Mouse (Mus musculus): ENCODE results near the gene Sept8.
A peak's percentile ranks its signal among the peaks of the same experiment; 100 is the strongest.

Gene Sept8

DNA sequence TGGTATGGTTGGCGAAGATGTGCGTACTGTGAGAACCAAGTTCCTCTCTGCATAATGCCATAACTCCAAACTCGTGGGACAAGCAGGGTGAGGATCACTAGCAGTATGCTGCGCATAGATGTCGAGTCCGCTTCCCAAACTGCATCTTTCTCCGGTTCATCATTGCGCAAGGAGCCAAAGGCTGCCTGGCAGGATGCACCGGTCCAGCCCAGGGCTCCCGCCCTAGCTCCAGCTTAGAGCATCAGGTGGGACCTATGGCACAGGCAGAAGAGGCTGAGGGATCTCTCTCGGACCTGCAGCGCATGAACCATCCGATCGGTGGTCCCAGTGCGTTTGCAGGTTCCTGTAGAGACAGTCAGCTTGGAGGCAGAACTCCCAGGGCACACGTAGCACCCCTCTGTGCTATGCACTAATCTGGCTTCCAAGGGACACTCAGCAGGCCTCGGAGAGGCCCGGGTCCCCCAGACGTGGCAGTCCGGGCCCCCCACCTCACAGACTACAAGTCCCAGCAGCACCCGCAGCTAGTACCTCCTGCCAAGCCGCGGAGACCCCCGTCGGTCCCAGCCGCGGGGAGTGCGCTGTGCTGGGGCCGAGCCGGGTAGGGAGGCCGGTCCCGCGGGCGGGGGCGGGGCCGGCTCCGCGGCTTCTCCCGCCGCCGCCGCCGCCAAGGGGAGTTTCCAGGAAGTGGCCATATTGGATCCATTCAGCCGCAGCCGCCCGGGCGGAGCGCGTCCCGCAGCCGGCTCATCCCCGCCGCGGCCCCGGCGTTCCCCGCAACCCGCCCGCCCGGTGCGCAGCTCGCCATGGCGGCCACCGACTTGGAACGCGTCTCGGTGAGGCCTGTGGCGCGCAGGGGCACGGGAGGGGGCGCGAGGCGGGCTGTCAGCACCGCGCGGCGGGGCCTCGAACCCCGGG, at the start of gene Sept8:
Sept8 (plus strand) TSS at position 51 of the 915 bp plus-strand sequence.
- peak; percentile 63 for DNase-seq (ENCODE audit: low spot score)

DNA sequence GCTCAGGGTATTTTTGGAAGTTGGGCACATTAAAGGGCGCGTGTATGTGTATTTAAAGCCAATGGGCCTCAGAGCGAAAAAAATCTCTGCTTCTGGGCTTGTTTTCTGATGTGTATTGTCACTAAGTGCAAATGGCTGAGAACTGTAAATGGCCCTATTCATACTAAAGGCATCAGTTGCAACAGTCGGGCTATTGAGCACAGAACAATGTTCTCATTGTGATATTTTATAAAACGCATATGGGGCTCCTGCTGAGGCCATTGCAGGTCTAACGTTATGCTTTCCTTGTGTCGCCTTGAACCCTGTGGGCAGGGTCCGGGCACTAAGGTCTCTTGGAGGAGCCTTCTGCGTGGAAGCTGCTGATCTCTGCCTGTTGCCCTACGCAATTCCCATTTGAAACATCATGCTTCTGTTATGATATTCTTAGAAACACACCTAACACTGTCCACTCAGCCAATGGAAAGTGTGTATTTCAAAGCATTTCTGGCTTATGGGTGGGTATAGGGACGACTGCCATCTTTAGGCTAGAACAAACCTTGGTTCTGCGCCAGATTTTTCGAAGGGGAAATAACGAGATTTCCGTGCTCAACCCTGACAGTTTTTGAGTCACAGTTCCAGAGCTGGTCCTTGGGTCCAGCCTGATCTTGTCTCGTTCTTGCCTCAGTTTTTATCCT, 49.6 kb upstream of the Sept8 start:
- no peak for DNase-seq (ENCODE audit: low spot score)

DNA sequence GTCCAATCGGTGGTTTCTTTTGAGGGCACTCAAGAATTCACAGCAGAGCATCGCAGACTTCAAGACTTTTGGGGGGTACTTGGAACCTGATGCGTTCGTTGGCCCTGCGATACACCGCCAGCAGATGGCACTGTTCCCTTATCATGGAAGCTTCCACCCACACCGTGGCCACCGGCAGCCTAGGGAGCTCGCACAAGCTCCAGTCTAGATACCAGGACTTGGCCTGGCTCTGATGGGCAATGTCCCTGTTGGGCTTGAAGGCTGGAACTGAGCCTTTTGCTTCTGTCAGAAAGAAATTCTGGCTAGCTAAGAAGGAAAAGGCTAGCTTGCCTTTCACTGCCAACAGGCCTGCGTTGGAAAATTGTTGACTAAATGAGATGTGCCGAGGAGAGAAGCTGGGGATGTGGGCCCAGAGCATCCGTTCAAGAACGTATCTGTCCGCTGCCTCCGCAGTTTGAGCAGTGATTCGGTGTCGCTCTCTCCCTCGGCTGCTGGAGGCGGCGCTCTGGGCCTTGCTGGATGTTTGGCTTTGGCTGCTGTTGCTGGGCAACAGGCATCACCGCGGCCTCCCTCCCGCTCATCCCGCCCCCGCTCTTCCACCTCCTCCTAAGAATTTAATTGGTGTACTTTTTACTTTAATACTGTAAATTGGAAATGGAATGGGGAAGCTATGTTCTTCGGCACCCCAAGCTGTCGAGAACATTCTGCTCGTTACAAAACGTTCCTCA, 48.9 kb upstream of the Sept8 start, which contains the start of gene Gm9837:
Gm9837 (minus strand) TSS at position 512 of the 728 bp plus-strand sequence.
- peak; percentile 88 for DNase-seq (ENCODE audit: low spot score)

DNA sequence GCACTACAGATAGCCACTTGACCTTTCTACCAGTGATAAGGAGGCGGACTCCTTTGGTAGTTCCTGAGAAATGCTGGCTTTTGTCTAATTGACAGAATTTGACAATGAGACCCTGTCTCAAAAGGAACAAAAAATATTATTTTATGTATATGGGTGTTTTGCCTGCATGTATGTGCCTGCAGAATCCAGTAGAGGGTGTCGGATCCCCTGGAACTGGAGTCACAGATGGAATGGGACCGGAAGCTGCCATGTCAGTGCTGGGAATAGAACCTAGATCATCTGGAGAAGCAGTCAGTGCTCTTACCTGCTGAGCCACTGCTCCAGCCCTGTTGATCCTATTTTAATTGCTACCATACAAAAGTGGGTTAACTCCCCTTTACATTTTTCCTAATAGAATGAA, 46.3 kb upstream of the Sept8 start:
- DNase-seq (ENCODE audit: low spot score) = no peak

DNA sequence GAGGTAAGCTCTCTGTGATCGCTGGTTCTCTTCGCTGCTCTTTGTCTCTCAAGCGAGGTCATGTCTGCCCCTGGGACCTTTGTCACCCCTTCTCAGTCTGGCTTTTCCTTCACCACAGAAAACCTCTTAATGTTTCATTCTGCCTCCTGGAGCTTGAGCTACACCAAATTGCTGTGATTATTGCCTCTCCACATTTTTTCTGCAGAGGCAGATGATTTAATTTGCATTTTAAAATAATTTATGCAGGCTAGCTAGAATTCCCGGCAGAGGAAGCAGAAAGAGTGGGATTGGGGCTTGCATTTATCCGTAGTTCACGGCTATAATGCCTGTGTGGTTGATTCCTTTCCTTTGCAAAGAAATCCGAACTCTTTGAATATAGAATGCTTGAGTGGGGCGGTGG, 43.4 kb upstream of the Sept8 start:
- no peak for DNase-seq (ENCODE audit: low spot score)

DNA sequence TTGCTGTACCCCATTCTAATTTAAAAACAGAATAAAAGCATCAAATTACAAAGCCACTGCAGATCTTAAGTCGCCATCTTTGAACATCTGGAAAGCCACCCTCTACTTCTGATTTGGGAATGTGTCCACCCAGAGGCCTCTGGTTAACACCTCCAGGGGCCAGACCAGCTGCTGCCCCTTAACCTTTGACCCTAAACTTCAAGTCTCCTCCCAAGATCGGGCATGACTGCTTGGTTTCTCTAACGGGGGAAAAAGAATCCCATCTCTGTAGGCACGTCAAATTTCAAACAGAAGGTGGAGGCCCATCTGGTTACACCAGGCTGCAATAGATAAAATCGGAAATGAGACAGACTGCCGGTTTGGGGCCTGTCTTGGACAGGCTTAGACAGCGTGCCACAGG, 41.2 kb upstream of the Sept8 start:
- DNase-seq (ENCODE audit: low spot score) = no peak

DNA sequence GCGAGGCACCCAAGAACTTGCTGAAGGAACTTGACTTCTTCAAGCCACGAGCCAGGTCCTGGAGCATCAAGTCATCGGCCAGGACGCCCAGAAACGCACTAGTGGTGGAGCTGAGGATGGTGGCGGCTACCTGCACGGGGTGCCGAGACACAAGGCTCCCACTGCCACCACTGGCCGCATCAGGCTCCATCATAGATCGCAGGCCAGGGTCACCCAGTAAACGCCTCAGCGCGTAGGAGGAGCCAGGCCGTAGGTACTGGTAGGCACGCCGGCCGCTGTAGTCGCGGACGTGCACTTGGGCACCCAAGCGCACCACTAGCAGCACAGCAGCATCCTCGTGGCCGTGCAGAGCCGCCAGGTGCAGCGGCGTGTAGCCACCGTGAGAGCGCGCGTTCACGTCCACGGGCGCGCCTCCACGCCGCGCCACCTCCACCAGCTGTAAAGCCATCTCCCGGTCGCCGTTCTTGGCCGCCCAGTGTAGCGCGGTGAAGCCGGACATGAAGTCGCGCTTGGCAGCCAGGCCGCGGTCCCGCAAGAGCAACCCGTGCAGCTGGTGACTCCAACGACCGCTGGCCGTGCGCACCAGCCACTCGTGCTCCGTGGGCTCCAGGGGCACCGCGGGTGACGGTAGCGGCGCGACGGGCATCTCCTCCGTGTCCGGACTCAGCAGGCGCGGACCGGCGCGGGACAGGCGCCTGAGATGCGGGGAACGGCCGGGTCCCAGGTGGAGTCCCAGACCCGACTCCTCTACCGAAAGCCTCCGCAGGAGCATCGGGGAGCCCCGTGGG, 40.5 kb upstream of the Sept8 start:
- DNase-seq (ENCODE audit: low spot score) = no peak

DNA sequence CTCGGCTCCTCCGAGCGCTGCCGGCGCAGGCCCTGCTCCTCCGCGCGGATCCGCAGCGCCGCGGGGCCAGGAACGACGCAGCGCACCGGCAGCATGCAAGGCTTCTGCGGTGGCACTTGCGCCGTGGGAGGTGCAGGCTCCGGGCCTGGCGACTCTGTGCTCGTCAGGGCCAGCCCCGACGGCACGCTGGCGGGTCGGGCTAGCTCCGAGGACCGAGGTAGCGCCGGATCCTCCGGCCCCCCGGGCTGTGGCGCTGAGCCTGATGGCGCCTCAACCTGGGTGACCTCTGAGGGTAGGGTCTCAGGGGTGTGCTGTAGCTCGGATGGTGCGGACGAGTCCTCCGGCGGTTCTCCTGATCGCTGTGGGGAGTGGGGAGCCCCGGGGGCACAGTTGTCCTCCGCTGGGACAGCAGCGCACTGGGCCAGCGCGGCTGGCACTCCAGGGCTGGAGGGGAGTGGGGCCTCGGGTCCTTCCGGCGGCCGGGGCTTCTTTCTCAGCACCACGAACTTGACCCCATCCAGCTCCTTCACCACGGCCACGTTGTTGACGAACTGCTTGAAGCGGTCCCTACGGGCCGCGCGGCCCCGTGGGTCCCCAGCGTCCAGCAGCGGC, 39.8 kb upstream of the Sept8 start:
- no peak for DNase-seq (ENCODE audit: low spot score)

DNA sequence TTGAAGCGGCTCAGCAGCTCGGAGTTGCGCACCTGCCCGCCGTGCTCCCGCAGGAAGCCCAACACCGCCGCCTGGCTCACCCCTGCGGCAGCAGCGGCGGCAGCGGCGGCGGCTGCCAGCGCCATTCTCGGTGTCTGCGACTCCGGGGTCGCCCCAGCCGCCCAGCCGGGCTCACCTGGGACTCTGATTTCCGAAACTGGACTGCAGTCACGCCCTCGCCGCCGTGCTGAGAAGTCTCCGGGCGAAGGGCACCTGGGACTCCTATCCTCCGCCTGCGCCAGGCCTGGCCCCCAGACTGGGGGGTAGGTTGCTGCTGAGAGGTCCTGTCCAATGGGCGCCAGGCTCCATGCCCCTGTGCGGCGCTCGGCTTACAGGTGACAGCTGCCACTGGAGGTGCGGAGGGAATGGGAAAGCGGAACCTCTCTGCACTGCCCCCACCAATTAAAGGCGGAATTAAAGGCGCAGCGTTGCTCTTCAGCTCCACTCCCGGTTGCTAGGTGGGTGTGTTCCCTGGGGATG, 39.2 kb upstream of the Sept8 start, which contains the start of the genes Gm9945 and Sowaha:
Gm9945 (plus strand) TSS at position 384 of the 519 bp plus-strand sequence.
Sowaha (minus strand) TSS at position 492 of the 519 bp plus-strand sequence.
- DNase-seq (ENCODE audit: low spot score) = peak; percentile 37

DNA sequence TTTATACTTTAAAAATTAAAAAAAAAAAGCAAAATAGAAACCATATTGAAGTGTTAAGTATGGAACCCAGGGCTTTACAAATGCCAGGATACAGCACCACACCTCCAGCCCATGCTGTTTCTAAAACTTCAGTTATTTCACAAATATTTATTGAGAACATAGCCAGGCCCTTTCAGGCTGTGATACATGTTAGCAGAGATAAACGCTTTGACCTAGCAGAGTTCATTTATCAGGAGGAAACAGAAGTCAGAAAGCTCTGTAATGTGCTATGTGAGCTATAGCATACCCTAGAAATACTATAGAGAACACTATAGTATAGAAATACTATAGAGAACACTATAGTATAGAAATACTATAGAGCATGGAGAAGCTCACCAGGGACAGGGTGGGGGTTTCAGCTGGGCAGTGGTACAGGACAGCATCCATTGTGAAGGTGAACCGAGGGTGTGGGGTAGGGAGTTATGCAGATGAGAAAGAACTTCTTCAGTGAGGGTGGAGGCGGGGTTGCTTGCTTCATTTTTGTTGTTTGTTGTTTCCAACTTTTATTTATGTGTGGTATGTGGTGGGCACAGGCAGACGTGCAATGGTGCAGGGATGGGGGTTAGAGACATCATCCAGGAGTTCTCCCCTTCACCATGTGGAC, 37.8 kb upstream of the Sept8 start:
- no peak for DNase-seq (ENCODE audit: low spot score)

DNA sequence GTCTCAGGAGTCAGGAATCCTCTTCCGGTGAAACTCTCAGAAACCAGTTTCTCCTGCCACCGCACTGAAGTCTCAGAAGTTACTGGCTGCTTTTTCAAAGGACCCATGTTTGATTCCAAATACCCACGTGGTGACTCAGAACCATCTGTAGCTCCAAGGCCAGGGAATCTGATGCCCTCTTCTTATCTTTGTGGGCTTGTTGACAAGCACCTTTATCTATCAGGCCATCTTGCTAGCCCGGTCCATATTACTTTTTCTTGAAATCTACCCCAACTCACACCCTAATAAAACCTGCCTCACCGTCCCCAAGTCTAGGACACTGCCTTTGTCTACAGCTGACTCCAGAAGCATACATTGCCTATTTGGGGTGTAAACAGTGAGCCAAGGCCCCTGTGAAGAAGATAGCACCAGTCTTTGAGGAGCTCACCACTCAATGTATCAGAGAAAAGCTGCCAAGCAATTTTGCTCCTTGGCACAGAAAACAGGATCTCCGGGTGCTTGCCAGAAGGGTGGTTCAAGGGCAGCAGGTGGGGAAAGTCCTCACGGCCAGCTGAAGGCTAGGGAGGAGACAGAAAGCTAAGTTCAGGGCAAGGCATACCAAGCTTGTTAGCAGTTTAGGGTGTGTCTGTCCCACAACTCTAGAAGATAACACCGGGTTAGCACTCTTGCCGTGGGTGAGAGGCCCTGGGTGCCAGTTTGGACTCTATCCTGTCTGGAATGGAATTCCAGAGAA, 35.7 kb upstream of the Sept8 start:
- no peak for DNase-seq (ENCODE audit: low spot score)

DNA sequence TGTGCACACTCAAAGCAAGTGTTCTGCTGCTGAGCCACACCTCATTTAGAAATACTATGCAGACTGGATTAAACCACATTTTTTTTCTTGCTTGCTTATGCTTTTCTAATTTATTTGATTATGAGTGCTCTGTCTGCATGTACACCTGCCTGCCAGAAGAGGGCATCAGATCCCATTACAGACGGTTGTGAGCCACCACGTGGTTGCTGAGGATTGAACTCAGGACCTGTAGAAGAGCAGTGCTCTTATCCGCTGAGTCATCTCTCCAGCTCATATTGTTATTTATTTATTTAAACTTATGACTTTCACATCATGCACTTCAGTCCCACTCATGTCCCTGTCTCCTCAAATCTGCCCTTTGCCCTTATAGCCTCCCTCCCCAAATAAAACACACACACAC, 33.3 kb upstream of the Sept8 start:
- DNase-seq (ENCODE audit: low spot score) = no peak

DNA sequence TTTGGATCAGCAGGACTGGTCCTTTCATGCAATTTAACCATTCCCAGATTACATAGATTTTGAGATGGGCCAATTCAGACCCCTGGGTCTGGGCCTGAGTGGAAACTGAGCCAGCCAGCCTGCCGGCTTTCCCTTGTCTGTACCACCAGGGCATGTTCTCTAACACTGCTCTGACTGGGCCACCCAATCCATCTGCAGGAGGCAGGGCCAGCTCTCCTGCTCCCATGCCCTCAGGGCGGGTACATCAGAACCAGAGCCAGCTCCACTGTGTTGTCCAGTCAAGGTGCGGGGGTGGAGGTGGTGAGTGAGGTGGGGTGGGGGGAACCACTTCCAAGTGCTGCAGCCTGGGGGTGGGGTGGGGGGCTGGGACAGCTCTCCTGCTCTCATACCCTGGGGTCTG, 32.7 kb upstream of the Sept8 start:
- no peak for DNase-seq (ENCODE audit: low spot score)

DNA sequence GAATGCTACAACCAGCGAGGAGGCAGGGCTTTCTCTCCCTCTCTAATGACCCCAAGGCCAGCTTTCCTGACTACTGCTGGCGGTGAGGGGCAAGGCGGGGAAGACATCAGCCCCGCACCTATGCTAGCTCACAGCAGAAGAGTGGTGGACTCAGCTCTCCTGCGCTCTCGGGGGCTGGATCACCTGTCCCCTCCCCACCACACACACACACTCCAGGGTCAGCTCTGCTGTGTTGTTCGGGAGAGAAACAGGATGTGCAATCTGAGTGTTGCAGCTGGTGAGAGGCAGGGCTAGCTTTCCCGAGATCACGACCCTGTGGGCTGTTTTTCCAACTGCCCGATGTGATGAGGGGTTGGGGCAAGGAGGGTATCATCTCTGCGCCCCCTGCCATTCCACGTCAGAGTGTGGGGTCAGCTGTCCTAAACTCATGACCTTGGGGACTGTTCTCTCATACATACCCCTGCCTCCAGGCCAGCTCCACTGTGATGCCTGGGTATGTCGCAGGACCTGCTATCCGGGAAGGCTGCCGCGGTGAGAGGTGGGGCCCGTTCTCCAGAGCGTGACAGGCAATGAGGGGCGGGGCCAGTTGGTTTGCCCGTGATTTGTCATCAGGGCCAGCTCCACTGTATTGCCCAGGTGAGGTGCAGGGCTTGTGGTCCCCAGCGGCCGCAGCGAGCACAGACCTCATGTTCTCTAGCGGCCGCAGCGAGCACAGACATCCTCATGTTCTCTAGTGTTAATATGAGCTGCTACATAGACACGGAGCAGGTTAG, 32.0 kb upstream of the Sept8 start:
- DNase-seq (ENCODE audit: low spot score) = peak; percentile 60

DNA sequence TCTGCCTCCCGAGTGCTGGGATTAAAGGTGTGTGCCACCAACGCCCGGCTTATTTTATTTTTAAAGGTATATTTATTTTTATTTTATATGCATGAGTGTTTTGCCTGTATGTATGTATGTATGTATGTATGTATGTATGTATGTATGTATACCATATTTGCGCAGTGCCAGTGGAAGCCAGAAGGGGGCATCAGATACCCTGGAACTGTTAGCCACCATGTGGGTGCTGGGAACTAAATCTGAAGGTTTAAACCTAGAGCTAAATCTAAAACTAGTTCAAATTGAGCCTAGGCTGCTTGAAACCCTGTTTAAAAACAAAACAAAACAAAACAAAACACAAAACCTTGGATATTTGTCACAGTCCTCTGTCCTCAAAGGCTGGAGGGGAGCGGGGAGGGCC, 30.1 kb upstream of the Sept8 start:
- no peak for DNase-seq (ENCODE audit: low spot score)

DNA sequence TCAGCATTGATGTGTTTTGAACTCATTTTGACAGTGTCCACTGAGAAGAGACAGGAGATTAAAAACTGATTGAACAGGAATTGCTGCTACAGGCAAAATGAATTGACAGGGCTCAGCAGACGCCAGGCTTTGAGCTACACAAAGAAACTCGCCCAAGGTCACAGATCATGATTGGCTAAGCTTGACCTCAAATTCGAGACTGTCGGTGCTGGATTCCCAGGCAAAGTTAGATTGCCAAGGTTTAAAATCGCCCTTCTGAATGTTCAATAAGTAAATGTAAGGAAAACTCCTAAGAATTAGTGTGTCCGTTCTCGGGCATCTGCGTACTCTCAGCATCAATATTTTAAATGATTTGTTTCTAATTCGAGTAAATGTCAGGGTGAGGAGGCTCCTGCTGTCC, 29.6 kb upstream of the Sept8 start:
- DNase-seq (ENCODE audit: low spot score) = no peak

DNA sequence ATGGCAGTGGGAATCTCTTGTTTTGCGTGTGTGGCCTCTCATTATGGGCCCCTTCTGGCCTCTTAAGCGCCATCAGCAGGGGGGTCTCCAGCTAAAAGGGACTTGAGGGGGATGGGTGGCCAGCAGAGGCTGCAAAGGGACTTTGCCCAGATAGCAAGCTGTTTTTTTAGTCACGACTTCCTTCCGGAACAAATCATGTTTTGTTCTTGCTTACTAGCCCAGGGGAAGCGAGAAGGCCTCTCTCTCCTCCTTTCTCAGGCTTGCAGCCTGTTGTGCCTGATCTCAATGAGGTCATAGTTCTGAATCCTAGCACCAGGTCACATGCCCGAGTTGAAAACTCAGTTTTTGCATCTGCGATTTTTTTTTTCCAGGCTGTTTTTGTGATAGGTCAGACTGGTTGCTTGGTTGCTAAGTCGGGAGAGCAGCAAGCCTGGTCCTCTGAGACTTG, 27.1 kb upstream of the Sept8 start:
- DNase-seq (ENCODE audit: low spot score) = no peak

DNA sequence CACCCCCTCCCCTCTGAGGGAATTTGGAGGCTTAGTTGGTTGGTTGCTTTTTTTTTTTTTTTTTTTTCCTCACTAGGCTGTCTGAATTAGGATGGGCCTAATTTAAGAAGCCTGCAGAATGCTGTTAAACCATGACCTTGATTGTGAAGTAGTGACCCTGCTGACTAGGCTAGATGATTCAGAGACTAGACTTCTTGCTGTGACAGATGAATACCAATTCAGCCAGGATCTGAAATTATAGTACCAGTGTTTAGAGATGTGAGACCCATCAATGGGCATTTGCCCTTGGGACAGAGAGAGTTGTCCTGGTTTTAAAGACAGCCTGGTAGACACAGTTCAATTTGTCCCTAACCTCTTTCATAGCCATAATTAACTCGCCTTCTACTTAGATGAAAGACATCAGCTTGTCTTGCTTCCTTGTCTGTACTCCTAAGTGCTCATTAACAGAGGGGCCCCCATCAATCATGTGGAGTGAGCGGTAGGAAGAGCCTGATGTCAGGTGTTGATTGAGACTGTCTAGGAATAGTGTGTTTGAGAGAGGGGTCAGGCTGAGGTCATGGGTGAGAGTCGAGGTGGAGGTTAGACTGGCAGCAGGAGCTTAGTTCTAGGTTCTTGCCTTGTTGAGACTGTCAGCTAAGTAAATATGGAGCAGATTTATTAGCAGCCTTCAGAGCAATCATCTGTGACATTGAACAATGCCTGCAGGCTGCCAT, 25.7 kb upstream of the Sept8 start:
- DNase-seq (ENCODE audit: low spot score) = no peak
